Mouse (Mus musculus) thymus, postnatal 25 days (tissue): ENCODE measurements around the gene Glrp1.

Experiments used
- DNase-seq: peaks from one replicate; pipeline ENCODE4 v3.0.0; 2022

Glrp1 gene

GRCm38 (mm10) chr1:88459655-88460054, 50.2 kb downstream of the Glrp1 start:
- no peak for DNase-seq

DNA sequence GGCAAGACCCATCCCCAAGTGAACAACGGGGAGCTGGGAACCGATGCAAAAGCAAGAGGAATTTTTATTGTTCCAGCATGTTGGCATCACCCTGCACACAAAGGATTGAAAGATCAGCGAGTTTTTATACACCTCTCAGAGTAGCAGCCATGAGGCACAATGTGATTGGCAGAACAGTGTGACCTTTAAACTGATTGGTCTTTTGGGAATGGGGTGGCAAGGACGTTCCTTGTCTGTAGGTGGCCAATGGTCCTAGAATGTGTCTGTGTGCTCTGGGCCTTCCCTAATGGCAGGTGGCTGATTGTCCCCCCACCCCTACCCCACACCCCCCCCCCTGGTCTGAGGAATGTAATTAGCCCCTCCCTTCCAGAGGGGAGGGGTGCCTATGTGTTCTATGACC, 50.7 kb downstream of the Glrp1 start:
- DNase-seq, result no peak

GRCm38 (mm10) chr1:88456451-88457072, 53.3 kb downstream of the Glrp1 start:
- peak; percentile 80 for DNase-seq

DNA sequence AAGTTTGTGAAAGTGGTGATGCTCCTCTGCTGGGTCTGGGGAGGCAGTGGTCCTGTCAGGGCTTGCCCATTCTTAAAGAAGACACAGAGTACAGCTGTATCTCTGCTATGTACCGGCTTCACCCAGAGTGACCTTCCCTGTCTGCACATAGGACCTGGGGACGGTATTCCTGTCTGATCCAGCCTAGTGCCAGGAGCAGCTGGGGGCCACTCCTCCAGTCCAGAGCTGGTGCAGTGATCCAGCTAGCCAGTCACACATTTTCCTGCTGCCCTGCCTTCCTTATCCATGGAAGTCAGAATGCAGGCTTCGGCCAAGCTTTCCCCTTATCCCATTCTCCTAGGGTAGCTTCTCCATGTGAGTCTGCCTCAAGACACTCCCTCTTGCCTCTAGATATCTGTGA, 54.1 kb downstream of the Glrp1 start:
- DNase-seq, result no peak

DNA sequence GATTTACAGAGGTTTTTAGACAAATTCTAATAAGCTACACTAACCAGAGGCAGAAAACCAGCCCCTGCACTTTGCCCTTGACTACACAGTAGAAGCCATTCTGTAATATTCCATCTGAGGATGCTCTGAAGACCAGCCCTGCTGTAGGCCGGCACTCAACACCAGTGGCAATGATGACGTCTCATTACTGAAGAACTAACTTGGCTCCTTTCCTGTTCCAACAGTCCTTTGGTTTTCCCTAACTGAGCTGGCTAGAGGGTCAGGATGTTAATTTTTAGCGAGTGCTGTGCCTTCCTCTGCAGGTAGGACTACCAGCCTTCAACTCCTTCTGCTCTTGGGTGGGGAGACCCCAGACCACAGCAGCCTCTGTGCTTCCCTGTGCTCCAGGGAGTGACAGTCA, 55.2 kb downstream of the Glrp1 start:
- no peak for DNase-seq

- DNase-seq, result no peak
Measured at GRCm38 (mm10) chr1:88452198-88452597, 57.7 kb downstream of the Glrp1 start.

DNA sequence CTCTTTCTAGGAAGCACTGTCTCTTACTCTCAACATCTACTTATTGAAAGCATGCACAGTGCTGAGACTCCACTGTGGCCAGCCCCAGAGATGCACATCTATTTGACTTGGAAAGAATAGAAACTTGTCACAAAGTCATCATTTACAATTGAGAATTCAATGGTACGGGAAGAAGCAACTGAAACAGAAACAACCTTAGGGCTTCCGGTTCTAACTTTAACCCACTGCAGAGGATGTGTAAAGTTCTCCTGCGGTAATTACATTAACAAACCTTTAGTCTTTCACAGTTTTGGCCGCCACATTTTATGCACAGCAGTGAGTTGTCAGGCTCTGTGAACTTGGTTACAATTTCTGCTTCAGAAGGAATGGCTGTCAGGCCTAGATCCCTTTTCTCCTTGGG, 59.2 kb downstream of the Glrp1 start:
- DNase-seq, result no peak
